Mouse (Mus musculus) olfactory bulb, adult 2 months (tissue): Measurements from ENCODE around the gene Lbhd1.

Source experiments
- CTCF ChIP-seq: fragments of 200-500 bp; IDR thresholded peaks from 2 replicates; pipeline ENCODE4 v1.5.1; 2012; ENCODE audit warnings: low read depth, mild to moderate bottlenecking, low read length, moderate library complexity; ENCODE audit not compliant: insufficient read depth
- POLR2A ChIP-seq: fragments of 200-500 bp; IDR thresholded peaks from 2 replicates; pipeline ENCODE4 v1.6.1; 2012; ENCODE audit warnings: mild to moderate bottlenecking, low read depth, low read length, moderate library complexity; ENCODE audit not compliant: insufficient read depth

GRCm38 (mm10) chr19:8859018-8859417 is 24.5 kb upstream of the Lbhd1 start:
- TF ChIP-seq POLR2A (no peak), CTCF (no peak)
